Mouse (Mus musculus): Measurements from ENCODE around the gene 2010111I01Rik.

DNA sequence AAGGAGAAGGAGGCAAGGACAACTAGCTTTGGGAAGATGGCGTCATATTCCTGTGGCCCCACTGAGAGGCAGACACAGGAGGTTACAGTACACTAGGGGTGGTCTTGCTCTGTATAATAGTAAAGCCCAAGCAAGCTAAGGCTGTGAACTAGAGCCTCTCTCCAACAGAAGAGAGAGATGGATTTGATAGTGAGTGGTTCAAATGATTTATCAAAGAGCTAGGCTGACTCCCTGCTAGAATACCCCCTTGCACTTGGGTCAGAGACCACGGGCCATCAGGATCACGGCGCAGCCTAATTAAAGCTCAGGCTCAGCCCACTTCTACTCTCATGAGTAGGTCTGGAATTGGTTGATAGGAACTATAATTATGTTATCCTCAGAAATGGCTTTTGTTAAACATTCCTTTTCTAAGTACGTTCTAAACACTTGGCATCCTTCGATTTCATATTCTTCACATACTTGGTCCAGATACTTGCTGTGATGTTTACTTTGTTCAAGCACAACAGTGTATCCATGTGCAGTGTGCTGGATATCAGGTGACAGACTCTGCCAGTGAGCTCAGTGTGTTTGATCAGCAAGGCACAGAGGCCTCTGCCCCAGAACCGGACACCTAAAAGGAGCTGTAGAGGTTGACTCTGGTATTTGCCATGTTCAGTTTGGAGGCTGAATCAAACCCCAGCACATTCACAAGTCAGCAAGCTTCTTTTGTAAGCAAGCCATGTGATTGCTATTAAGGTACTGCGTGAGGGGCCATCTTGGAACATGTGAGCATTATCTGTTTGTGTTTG lies 261.3 kb downstream of the 2010111I01Rik start:
- TF ChIP-seq CTCF (IDR thresholded peaks at IDR 0.05; ENCODE audit: extremely low read depth, insufficient read depth, insufficient read length, insufficient replicate concordance): no peak
- no peak for TF ChIP-seq POLR2A (IDR thresholded peaks at IDR 0.05; ENCODE audit: low read depth, low read length)
